ENCODE assay signal across 9 mouse cellular contexts in the genomic region with DNA sequence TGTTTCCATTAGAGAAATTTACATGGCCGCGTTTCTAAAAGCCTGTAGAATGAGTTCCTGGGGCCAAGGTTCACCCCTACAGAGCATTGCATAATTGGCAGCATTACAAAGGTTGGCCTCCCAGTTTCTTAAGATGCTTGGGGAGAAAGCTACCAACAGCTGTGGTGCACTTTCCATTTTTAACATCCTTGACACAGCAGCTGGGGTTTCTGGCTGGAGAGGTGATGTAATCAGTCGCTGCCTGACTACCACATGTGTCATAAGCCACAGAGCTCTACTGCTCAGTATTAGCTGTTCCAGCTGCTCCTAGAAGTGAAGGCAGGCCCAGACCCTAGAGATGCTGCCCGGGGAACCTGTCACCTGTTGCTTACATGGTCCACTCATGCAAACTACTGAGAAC. TPM values are rescaled to one million over a fixed set of nuclear protein-coding genes. Genes with fewer than 3 reads are reported as not detected.
A peak's percentile ranks its signal among the peaks of the same experiment; 100 is the strongest.
DNase-seq lines count a peak whose midpoint lies in the region; ATAC-seq and TF ChIP-seq lines count a peak whose summit lies in the region.
"Had no signal": no experiment of that assay in that cellular context is flagged by ENCODE, and none has a peak within 500 bp of the region (broad histone marks: within the 10 kb centered on the region; RNA-seq: fewer than 3 reads in every experiment).

No protein-coding gene starts in this region.

- no peak for TF ChIP-seq CTCF in stomach, postnatal 0 days (IDR thresholded peaks at IDR 0.05; ENCODE audit: low read depth)

- peak; percentile 65 for ATAC-seq in intestine, embryonic 16.5 days
- peak; percentile 54; the same call in 1 of the 2 replicates for ATAC-seq in stomach, postnatal 0 days (ENCODE audit: low FRiP score, low TSS enrichment)

- no peak for TF ChIP-seq EP300 in stomach, postnatal 0 days (optimal IDR thresholded peaks at IDR 0.05)

- no peak overlapping the region for H3K4me3 ChIP-seq in intestine, embryonic 16.5 days (ENCODE audit: low read length)
- H3K4me3 ChIP-seq in stomach, postnatal 0 days (ENCODE audit: low read depth, low read length), result no peak overlapping the region

- no peak overlapping the region for H3K4me2 ChIP-seq in intestine, embryonic 16.5 days (ENCODE audit: low read depth, low read length)
- no peak overlapping the region for H3K4me2 ChIP-seq in stomach, postnatal 0 days (replicated peaks; ENCODE audit: low read depth)

- 44% methylated on average over 4 of the region's 4 CpGs for WGBS in intestine, embryonic 16.5 days
- WGBS in stomach, postnatal 0 days, result 49% methylated on average over 4 of the region's 4 CpGs

- no peaks in the 10 kb centered on the region for H3K9me3 ChIP-seq in intestine, embryonic 16.5 days (ENCODE audit: control insufficient read depth, low read length)
- no peaks in the 10 kb centered on the region for H3K9me3 ChIP-seq in stomach, postnatal 0 days (ENCODE audit: control insufficient read depth, low read length)

- peak; percentile 17 for DNase-seq in embryo, embryonic 11 days
- DNase-seq in embryo, embryonic 9.5 days (ENCODE audit: extremely low spot score), result no peak
- DNase-seq in urinary bladder, postnatal 14 days (ENCODE audit: low spot score), result peak; percentile 29
- no peak for DNase-seq in urinary bladder, postnatal 10 days (ENCODE audit: low spot score)
- no peak for DNase-seq in stomach, postnatal 0 days (ENCODE audit: low spot score)
- no peak for DNase-seq in frontal cortex, adult 2 months (ENCODE audit: extremely low spot score in 1 of 2, low spot score in 1 of 2)
- DNase-seq in c-Kit-positive CD71-positive TER-119-positive erythroid progenitor cells, embryonic 14.5 days (ENCODE audit: low spot score), result no peak
- DNase-seq: adrenal gland, postnatal 14 days had no signal

- H3K27ac ChIP-seq in intestine, embryonic 16.5 days (ENCODE audit: low read length), result no peak overlapping the region
- H3K27ac ChIP-seq in stomach, postnatal 0 days (replicated peaks), result no peak overlapping the region

- H3K36me3 ChIP-seq in intestine, embryonic 16.5 days (ENCODE audit: control insufficient read depth, insufficient read depth, low read length), result no peaks in the 10 kb centered on the region
- no peaks in the 10 kb centered on the region for H3K36me3 ChIP-seq in stomach, postnatal 0 days (ENCODE audit: control insufficient read depth, insufficient read depth, low read length)

- no peaks in the 10 kb centered on the region for H3K4me1 ChIP-seq in intestine, embryonic 16.5 days (ENCODE audit: control insufficient read depth, insufficient read depth, low read length)
- no peaks in the 10 kb centered on the region for H3K4me1 ChIP-seq in stomach, postnatal 0 days (replicated peaks; ENCODE audit: control insufficient read depth, insufficient read depth)

- no peaks in the 10 kb centered on the region for H3K27me3 ChIP-seq in intestine, embryonic 16.5 days (replicated peaks; ENCODE audit: control insufficient read depth, insufficient read depth, low read length)
- H3K27me3 ChIP-seq in stomach, postnatal 0 days (ENCODE audit: control insufficient read depth, insufficient read depth, low read length), result no peaks in the 10 kb centered on the region

- H3K9ac ChIP-seq in intestine, embryonic 16.5 days (ENCODE audit: low read depth, low read length), result no peak overlapping the region
- no peak overlapping the region for H3K9ac ChIP-seq in stomach, postnatal 0 days (ENCODE audit: low read length)

RNA-seq across cellular contexts. Expression of a gene that starts 2.5 kb away (rescaled TPM):
- 0.28 and 0.29 TPM in 2 replicates for polyA plus RNA-seq in intestine, embryonic 16.5 days (2015; fragmentation: Nextera tagmentation; extraction: Ambion mirVana)
- 0.51 and 0.53 TPM in 2 replicates for polyA plus RNA-seq in stomach, postnatal 0 days (2015; fragmentation: Nextera tagmentation; extraction: Ambion mirVana)
- 0.16 TPM in 1 of 2 replicates, not detected in the other for polyA plus RNA-seq in frontal cortex, adult 2 months (2012; rRNA removed)

Comparison
In these comparisons a context has a peak if more than half of its experiments do, and no peak if none do; other contexts are left out.
1. DNase-seq: peak in embryo, embryonic 11 days (single experiment) and urinary bladder, postnatal 14 days (single experiment); none in embryo, embryonic 9.5 days (single experiment), urinary bladder, postnatal 10 days (single experiment), stomach, postnatal 0 days (single experiment), frontal cortex, adult 2 months (0 of 2) and c-Kit-positive CD71-positive TER-119-positive erythroid progenitor cells, embryonic 14.5 days (single experiment).